Mouse (Mus musculus): ENCODE data around the gene Esr1.

GRCm38 (mm10) chr10:4996592-4996991 is 385.2 kb downstream of the Esr1 start:
- no peak for TF ChIP-seq CTCF (IDR thresholded peaks at IDR 0.05; ENCODE audit: low read depth, low read length)
- TF ChIP-seq POLR2A (IDR thresholded peaks at IDR 0.05; ENCODE audit: extremely low read depth, insufficient read depth, low read length): no peak
